Mouse (Mus musculus): ENCODE results near the gene Ing2. TPM values are rescaled to one million over a fixed set of nuclear protein-coding genes. Genes with fewer than 3 reads are reported as not detected.

Gene Ing2
- total and polyA plus RNA-seq, 3 experiments, result 2.6 to 4.9 (median 3.8) TPM

DNA sequence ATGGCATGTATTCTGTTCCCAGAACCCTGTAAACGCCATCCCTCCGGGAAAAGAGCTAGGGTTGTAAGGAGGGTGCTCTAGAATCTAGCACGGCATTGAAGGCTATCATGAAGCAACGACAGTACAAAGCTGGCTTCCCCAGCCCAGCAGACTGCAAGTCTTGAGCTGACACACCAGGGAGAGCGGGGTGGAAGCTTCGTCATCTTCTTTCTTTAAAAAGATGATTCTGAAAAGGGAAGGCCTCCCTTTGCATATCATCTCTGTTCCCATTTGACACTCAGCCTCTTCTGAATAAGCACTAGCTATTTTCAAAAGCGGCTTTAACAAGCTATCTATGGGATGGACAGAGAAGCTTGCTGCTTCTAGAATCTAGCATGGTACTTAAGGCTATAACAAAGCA is 15.0 kb downstream of the Ing2 start:
- TF ChIP-seq CTCF (IDR thresholded peaks at IDR 0.05) (no peak), EP300 (IDR thresholded peaks at IDR 0.05; ENCODE audit: insufficient read depth, low read depth, low read length) (no peak), POLR2A (IDR thresholded peaks at IDR 0.05; ENCODE audit: insufficient read depth, low read depth, low read length) (no peak)
- H3K4me1 ChIP-seq (ENCODE audit: control insufficient read depth, insufficient read depth, low read length), result no peaks in the 10 kb centered on the region
- intact Hi-C loops (cut with DNase I), result no loop called here
- no peaks in the 10 kb centered on the region for H3K36me3 ChIP-seq (ENCODE audit: control insufficient read depth, insufficient read depth, low read length)
- H3K9ac ChIP-seq (ENCODE audit: low read depth, low read length), result no peak overlapping the region
- no peaks in the 10 kb centered on the region for H3K27me3 ChIP-seq (ENCODE audit: control insufficient read depth, insufficient read depth, low read length)
- WGBS, result 93% methylated on average over 7 of the region's 7 CpGs
- no peak overlapping the region for H3K27ac ChIP-seq
- DNase-seq, result no peak
- H3K79me2 ChIP-seq (replicated peaks; ENCODE audit: control insufficient read depth, insufficient read depth, low read length), result no peaks in the 10 kb centered on the region
- H3K4me3 ChIP-seq, result no peak overlapping the region

DNA sequence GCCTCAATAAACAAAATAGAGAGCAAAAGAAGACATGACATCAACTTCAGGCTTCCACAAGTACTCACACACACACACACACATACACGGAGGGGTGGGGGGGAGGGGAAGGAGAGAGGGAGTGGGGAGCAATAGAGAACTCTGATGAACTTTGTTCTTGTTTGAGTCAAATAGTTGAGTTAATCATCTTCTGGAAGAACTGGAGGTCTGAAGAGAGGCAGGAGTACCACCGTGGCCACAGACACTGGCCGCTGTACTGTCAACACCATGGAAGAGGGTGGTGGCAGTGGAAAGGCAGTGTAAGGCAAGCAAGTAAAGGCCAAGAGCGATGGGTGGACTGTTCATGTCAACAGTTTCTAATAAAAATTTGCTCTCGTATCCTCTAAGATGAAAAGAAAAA is 15.9 kb downstream of the Ing2 start:
- DNase-seq, result no peak
- Histone ChIP-seq H3K36me3 (ENCODE audit: control insufficient read depth, insufficient read depth, low read length) (no peaks in the 10 kb centered on the region), H3K27me3 (ENCODE audit: control insufficient read depth, insufficient read depth, low read length) (no peaks in the 10 kb centered on the region), H3K4me3 (no peak overlapping the region), H3K79me2 (replicated peaks; ENCODE audit: control insufficient read depth, insufficient read depth, low read length) (no peaks in the 10 kb centered on the region), H3K27ac (no peak overlapping the region), H3K4me1 (ENCODE audit: control insufficient read depth, insufficient read depth, low read length) (no peaks in the 10 kb centered on the region), H3K9ac (ENCODE audit: low read depth, low read length) (no peak overlapping the region)
- TF ChIP-seq CTCF (IDR thresholded peaks at IDR 0.05) (no peak), POLR2A (IDR thresholded peaks at IDR 0.05; ENCODE audit: insufficient read depth, low read depth, low read length) (no peak), EP300 (IDR thresholded peaks at IDR 0.05; ENCODE audit: insufficient read depth, low read depth, low read length) (no peak)
- WGBS, result 84% methylated on average over 5 of the region's 5 CpGs
- intact Hi-C loops (cut with DNase I), result no loop called here

DNA sequence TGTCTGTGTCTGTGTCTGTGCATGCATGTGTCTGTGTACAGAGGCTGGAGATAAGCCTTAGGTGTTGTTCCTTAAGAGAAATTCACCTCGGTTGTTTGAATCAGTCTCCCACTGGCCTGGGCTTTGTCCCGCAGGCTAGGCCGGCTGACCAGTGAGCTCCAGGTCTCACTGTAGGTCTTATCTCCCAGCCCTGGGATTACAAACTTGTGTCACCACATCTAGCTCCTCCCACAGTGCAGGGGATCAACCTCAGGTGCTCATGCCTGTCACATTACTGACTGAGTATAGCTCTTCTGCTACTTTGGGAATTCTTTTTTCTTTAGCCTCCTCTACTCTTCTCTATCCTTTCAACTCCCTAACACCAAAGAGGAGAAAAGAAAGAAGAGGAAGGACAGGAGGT is 20.9 kb downstream of the Ing2 start:
- no peaks in the 10 kb centered on the region for H3K79me2 ChIP-seq (replicated peaks; ENCODE audit: control insufficient read depth, insufficient read depth, low read length)
- no peaks in the 10 kb centered on the region for H3K4me1 ChIP-seq (ENCODE audit: control insufficient read depth, insufficient read depth, low read length)
- H3K27me3 ChIP-seq (ENCODE audit: control insufficient read depth, insufficient read depth, low read length), result no peaks in the 10 kb centered on the region
- no peak for DNase-seq
- no peak overlapping the region for H3K4me3 ChIP-seq
- no peak overlapping the region for H3K9ac ChIP-seq (ENCODE audit: low read depth, low read length)
- WGBS, result 20% methylated on average over 3 of the region's 3 CpGs
- H3K36me3 ChIP-seq (ENCODE audit: control insufficient read depth, insufficient read depth, low read length), result no peaks in the 10 kb centered on the region
- intact Hi-C loops (cut with DNase I), result no loop called here
- TF ChIP-seq EP300 (IDR thresholded peaks at IDR 0.05; ENCODE audit: insufficient read depth, low read depth, low read length) (no peak), POLR2A (IDR thresholded peaks at IDR 0.05; ENCODE audit: insufficient read depth, low read depth, low read length) (no peak), CTCF (IDR thresholded peaks at IDR 0.05) (no peak)
- no peak overlapping the region for H3K27ac ChIP-seq

DNA sequence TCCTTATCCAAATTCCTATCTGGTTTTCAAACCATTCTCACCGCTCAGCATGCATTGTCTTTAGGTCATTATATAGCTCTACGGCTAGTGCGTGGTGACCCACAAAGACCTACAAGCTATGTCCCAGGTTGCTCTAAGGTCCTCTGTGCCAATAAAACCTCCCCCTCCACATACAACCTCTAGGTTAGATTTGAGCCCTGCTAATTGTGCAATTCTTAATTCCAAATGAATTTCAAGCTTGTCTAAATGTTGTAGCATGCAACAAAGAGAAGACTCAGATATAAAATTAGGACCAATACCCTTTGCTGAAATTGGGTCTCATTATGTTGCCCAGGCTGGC is 22.6 kb downstream of the Ing2 start:
- Histone ChIP-seq H3K27ac (no peak overlapping the region), H3K79me2 (replicated peaks; ENCODE audit: control insufficient read depth, insufficient read depth, low read length) (no peaks in the 10 kb centered on the region), H3K4me3 (no peak overlapping the region), H3K27me3 (ENCODE audit: control insufficient read depth, insufficient read depth, low read length) (no peaks in the 10 kb centered on the region), H3K36me3 (ENCODE audit: control insufficient read depth, insufficient read depth, low read length) (no peaks in the 10 kb centered on the region), H3K9ac (ENCODE audit: low read depth, low read length) (no peak overlapping the region), H3K4me1 (ENCODE audit: control insufficient read depth, insufficient read depth, low read length) (no peaks in the 10 kb centered on the region)
- TF ChIP-seq EP300 (IDR thresholded peaks at IDR 0.05; ENCODE audit: insufficient read depth, low read depth, low read length) (no peak), POLR2A (IDR thresholded peaks at IDR 0.05; ENCODE audit: insufficient read depth, low read depth, low read length) (no peak), CTCF (IDR thresholded peaks at IDR 0.05) (no peak)
- DNase-seq, result no peak
- 86% methylated on average over 3 of the region's 3 CpGs for WGBS
- intact Hi-C loops (cut with DNase I), result no loop called here

DNA sequence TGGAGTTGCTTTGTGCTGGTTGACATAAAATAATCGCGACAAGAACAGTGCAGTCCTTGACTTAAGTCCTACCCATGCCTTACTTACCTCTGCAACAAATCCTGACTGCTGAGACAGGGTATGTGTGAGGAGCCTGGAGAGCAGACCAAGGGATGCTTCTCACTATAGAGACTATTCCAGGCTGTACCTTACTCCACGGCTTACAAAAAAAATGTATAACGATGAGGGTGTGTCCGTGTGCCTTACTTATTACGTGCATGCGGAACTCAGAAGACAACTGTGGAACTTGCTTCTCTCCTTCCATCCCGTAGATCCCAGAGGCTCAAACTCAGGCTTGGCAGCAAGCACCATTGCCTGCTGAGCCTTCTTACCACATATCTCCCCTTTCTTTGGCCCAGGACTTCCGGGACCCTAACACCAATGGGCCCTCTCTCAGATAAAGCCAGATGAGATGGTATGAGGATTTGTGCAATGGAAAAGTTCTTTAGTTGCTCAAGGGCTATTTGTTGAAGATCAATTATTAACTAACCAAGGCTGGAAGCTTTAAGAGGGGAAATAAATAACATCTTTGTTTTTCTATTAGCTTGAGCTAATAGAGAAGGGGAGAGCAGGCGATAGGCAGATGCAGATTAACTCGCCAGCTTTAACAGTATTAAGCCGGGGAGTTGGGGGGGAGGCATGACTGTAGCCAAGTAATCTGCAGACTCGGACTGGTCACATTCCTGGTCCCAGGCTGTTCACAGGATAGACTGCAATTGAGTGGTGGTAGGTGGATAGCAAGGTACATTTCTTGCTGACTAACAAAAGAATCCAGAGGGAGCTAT is 23.2 kb downstream of the Ing2 start:
- Histone ChIP-seq H3K27me3 (ENCODE audit: control insufficient read depth, insufficient read depth, low read length) (no peaks in the 10 kb centered on the region), H3K9ac (ENCODE audit: low read depth, low read length) (no peak overlapping the region), H3K4me1 (ENCODE audit: control insufficient read depth, insufficient read depth, low read length) (no peaks in the 10 kb centered on the region), H3K79me2 (replicated peaks; ENCODE audit: control insufficient read depth, insufficient read depth, low read length) (no peaks in the 10 kb centered on the region), H3K27ac (no peak overlapping the region), H3K4me3 (no peak overlapping the region), H3K36me3 (ENCODE audit: control insufficient read depth, insufficient read depth, low read length) (no peaks in the 10 kb centered on the region)
- intact Hi-C loops (cut with DNase I), result no loop called here
- no peak for DNase-seq
- TF ChIP-seq CTCF (IDR thresholded peaks at IDR 0.05) (no peak), POLR2A (IDR thresholded peaks at IDR 0.05; ENCODE audit: insufficient read depth, low read depth, low read length) (no peak), EP300 (IDR thresholded peaks at IDR 0.05; ENCODE audit: insufficient read depth, low read depth, low read length) (no peak)
- 79% methylated on average over 13 of the region's 13 CpGs for WGBS

- Histone ChIP-seq H3K9ac (ENCODE audit: low read depth, low read length) (no peak overlapping the region), H3K27me3 (ENCODE audit: control insufficient read depth, insufficient read depth, low read length) (no peaks in the 10 kb centered on the region), H3K27ac (no peak overlapping the region), H3K79me2 (replicated peaks; ENCODE audit: control insufficient read depth, insufficient read depth, low read length) (no peaks in the 10 kb centered on the region), H3K4me1 (ENCODE audit: control insufficient read depth, insufficient read depth, low read length) (no peaks in the 10 kb centered on the region), H3K36me3 (ENCODE audit: control insufficient read depth, insufficient read depth, low read length) (no peaks in the 10 kb centered on the region), H3K4me3 (no peak overlapping the region)
- intact Hi-C loops (cut with DNase I), result no loop called here
- TF ChIP-seq POLR2A (IDR thresholded peaks at IDR 0.05; ENCODE audit: insufficient read depth, low read depth, low read length) (no peak), EP300 (IDR thresholded peaks at IDR 0.05; ENCODE audit: insufficient read depth, low read depth, low read length) (no peak), CTCF (IDR thresholded peaks at IDR 0.05) (no peak)
- no peak for DNase-seq
- WGBS, result 46% methylated on average over 4 of the region's 4 CpGs
Observed at GRCm38 (mm10) chr8:47650853-47651252, 24.5 kb downstream of the Ing2 start.

All from heart, adult 2 months (tissue).